Mouse (Mus musculus): ENCODE results near the gene Adgrd1. TPM values are rescaled to one million over a fixed set of nuclear protein-coding genes. Genes with fewer than 3 reads are reported as not detected.

Gene Adgrd1
- polyA plus RNA-seq, 1 experiment from 2014 or later: 0.07 TPM

- no peaks in the 10 kb centered on the region for H3K9me3 ChIP-seq (ENCODE audit: control insufficient read depth, low read length)
- no peaks in the 10 kb centered on the region for H3K36me3 ChIP-seq (ENCODE audit: control insufficient read depth, insufficient read depth, low read length)
- no peak overlapping the region for H3K4me2 ChIP-seq
- H3K9ac ChIP-seq (ENCODE audit: low read length): no peak overlapping the region
- WGBS: 91% methylated on average over 5 of the region's 5 CpGs
- ATAC-seq (ENCODE audit: low FRiP score): no peak
- no peaks in the 10 kb centered on the region for H3K27me3 ChIP-seq (ENCODE audit: control insufficient read depth, insufficient read depth, low read length)
- no peak overlapping the region for H3K4me3 ChIP-seq (ENCODE audit: low read depth, low read length)
- H3K27ac ChIP-seq (ENCODE audit: low read depth, low read length): no peak overlapping the region
- no peaks in the 10 kb centered on the region for H3K4me1 ChIP-seq (ENCODE audit: control insufficient read depth, insufficient read depth, low read length)
- peak; percentile 26 for DNase-seq (ENCODE audit: low spot score, missing footprints)
Observed at GRCm38 (mm10) chr5:129077240-129077639, 19.3 kb upstream of the Adgrd1 start.

- DNase-seq (ENCODE audit: low spot score, missing footprints) (peak; percentile 65), ATAC-seq (ENCODE audit: low FRiP score) (no peak)
- Histone ChIP-seq H3K4me1 (ENCODE audit: control insufficient read depth, insufficient read depth, low read length) (no peaks in the 10 kb centered on the region), H3K9ac (ENCODE audit: low read length) (no peak overlapping the region), H3K4me3 (ENCODE audit: low read depth, low read length) (no peak overlapping the region), H3K36me3 (ENCODE audit: control insufficient read depth, insufficient read depth, low read length) (no peaks in the 10 kb centered on the region), H3K27me3 (ENCODE audit: control insufficient read depth, insufficient read depth, low read length) (no peaks in the 10 kb centered on the region), H3K9me3 (ENCODE audit: control insufficient read depth, low read length) (no peaks in the 10 kb centered on the region), H3K27ac (ENCODE audit: low read depth, low read length) (no peak overlapping the region), H3K4me2 (no peak overlapping the region)
- 80% methylated on average over 7 of the region's 7 CpGs for WGBS
Observed at GRCm38 (mm10) chr5:129081521-129081920, 15.0 kb upstream of the Adgrd1 start.

GRCm38 (mm10) chr5:129085153-129085552 lies 11.4 kb upstream of the Adgrd1 start:
- H3K27me3 ChIP-seq (ENCODE audit: control insufficient read depth, insufficient read depth, low read length): no peaks in the 10 kb centered on the region
- no peaks in the 10 kb centered on the region for H3K9me3 ChIP-seq (ENCODE audit: control insufficient read depth, low read length)
- H3K36me3 ChIP-seq (ENCODE audit: control insufficient read depth, insufficient read depth, low read length): no peaks in the 10 kb centered on the region
- ATAC-seq (ENCODE audit: low FRiP score) (no peak), DNase-seq (ENCODE audit: low spot score, missing footprints) (peak; percentile 51)
- WGBS: 95% methylated on average over 10 of the region's 10 CpGs
- no peaks in the 10 kb centered on the region for H3K4me1 ChIP-seq (ENCODE audit: control insufficient read depth, insufficient read depth, low read length)
- no peak overlapping the region for H3K4me2 ChIP-seq
- no peak overlapping the region for H3K27ac ChIP-seq (ENCODE audit: low read depth, low read length)
- no peak overlapping the region for H3K9ac ChIP-seq (ENCODE audit: low read length)
- no peak overlapping the region for H3K4me3 ChIP-seq (ENCODE audit: low read depth, low read length)

- Histone ChIP-seq H3K4me2 (no peak overlapping the region), H3K9ac (ENCODE audit: low read length) (no peak overlapping the region), H3K4me3 (ENCODE audit: low read depth, low read length) (no peak overlapping the region), H3K4me1 (ENCODE audit: control insufficient read depth, insufficient read depth, low read length) (no peaks in the 10 kb centered on the region), H3K27me3 (ENCODE audit: control insufficient read depth, insufficient read depth, low read length) (no peaks in the 10 kb centered on the region), H3K9me3 (ENCODE audit: control insufficient read depth, low read length) (no peaks in the 10 kb centered on the region), H3K27ac (ENCODE audit: low read depth, low read length) (no peak overlapping the region), H3K36me3 (ENCODE audit: control insufficient read depth, insufficient read depth, low read length) (no peaks in the 10 kb centered on the region)
- WGBS: 80% methylated on average over 10 of the region's 10 CpGs
- DNase-seq (ENCODE audit: low spot score, missing footprints): peak; percentile 45
- no peak for ATAC-seq (ENCODE audit: low FRiP score)
Observed at GRCm38 (mm10) chr5:129092345-129093065, 4.0 kb upstream of the Adgrd1 start.

GRCm38 (mm10) chr5:129093158-129093557 lies 3.4 kb upstream of the Adgrd1 start:
- Histone ChIP-seq H3K9me3 (ENCODE audit: control insufficient read depth, low read length) (no peaks in the 10 kb centered on the region), H3K4me2 (no peak overlapping the region), H3K27me3 (ENCODE audit: control insufficient read depth, insufficient read depth, low read length) (no peaks in the 10 kb centered on the region), H3K4me1 (ENCODE audit: control insufficient read depth, insufficient read depth, low read length) (no peaks in the 10 kb centered on the region), H3K36me3 (ENCODE audit: control insufficient read depth, insufficient read depth, low read length) (no peaks in the 10 kb centered on the region), H3K4me3 (ENCODE audit: low read depth, low read length) (no peak overlapping the region), H3K27ac (ENCODE audit: low read depth, low read length) (no peak overlapping the region), H3K9ac (ENCODE audit: low read length) (no peak overlapping the region)
- ATAC-seq (ENCODE audit: low FRiP score) (no peak), DNase-seq (ENCODE audit: low spot score, missing footprints) (no peak)
- WGBS: 83% methylated on average over 4 of the region's 4 CpGs

- Histone ChIP-seq H3K27ac (ENCODE audit: low read depth, low read length) (no peak overlapping the region), H3K36me3 (ENCODE audit: control insufficient read depth, insufficient read depth, low read length) (no peaks in the 10 kb centered on the region)
Observed at GRCm38 (mm10) chr5:129094236-129094635, 2.3 kb upstream of the Adgrd1 start.

GRCm38 (mm10) chr5:129104043-129104442 lies 7.5 kb downstream of the Adgrd1 start:
- 56% methylated on average over 4 of the region's 4 CpGs for WGBS
- H3K27ac ChIP-seq (ENCODE audit: low read depth, low read length): no peak overlapping the region
- H3K4me2 ChIP-seq: no peak overlapping the region
- H3K4me3 ChIP-seq (ENCODE audit: low read depth, low read length): no peak overlapping the region
- ATAC-seq (ENCODE audit: low FRiP score) (no peak), DNase-seq (ENCODE audit: low spot score, missing footprints) (peak; percentile 72)
- no peak overlapping the region for H3K9ac ChIP-seq (ENCODE audit: low read length)
- no peaks in the 10 kb centered on the region for H3K9me3 ChIP-seq (ENCODE audit: control insufficient read depth, low read length)
- no peaks in the 10 kb centered on the region for H3K36me3 ChIP-seq (ENCODE audit: control insufficient read depth, insufficient read depth, low read length)
- H3K4me1 ChIP-seq (ENCODE audit: control insufficient read depth, insufficient read depth, low read length): no peaks in the 10 kb centered on the region
- no peaks in the 10 kb centered on the region for H3K27me3 ChIP-seq (ENCODE audit: control insufficient read depth, insufficient read depth, low read length)

More at GRCm38 (mm10) chr5:129094236-129094635, 2.3 kb upstream of the Adgrd1 start:
- ATAC-seq (ENCODE audit: low FRiP score): no peak
- Histone ChIP-seq H3K9me3 (ENCODE audit: control insufficient read depth, low read length) (no peaks in the 10 kb centered on the region), H3K4me3 (ENCODE audit: low read depth, low read length) (no peak overlapping the region), H3K9ac (ENCODE audit: low read length) (no peak overlapping the region), H3K4me2 (no peak overlapping the region), H3K4me1 (ENCODE audit: control insufficient read depth, insufficient read depth, low read length) (no peaks in the 10 kb centered on the region), H3K27me3 (ENCODE audit: control insufficient read depth, insufficient read depth, low read length) (no peaks in the 10 kb centered on the region)
- DNase-seq (ENCODE audit: low spot score, missing footprints): no peak
- WGBS: 69% methylated on average over 5 of the region's 5 CpGs

- no peak for ATAC-seq (ENCODE audit: low FRiP score)
- H3K4me2 ChIP-seq: no peak overlapping the region
- 67% methylated on average over 8 of the region's 8 CpGs for WGBS
- peak; percentile 53 for DNase-seq (ENCODE audit: low spot score, missing footprints)
- H3K9ac ChIP-seq (ENCODE audit: low read length): no peak overlapping the region
- no peaks in the 10 kb centered on the region for H3K36me3 ChIP-seq (ENCODE audit: control insufficient read depth, insufficient read depth, low read length)
- H3K9me3 ChIP-seq (ENCODE audit: control insufficient read depth, low read length): no peaks in the 10 kb centered on the region
- no peak overlapping the region for H3K27ac ChIP-seq (ENCODE audit: low read depth, low read length)
- no peaks in the 10 kb centered on the region for H3K4me1 ChIP-seq (ENCODE audit: control insufficient read depth, insufficient read depth, low read length)
- H3K4me3 ChIP-seq (ENCODE audit: low read depth, low read length): no peak overlapping the region
- H3K27me3 ChIP-seq (ENCODE audit: control insufficient read depth, insufficient read depth, low read length): no peaks in the 10 kb centered on the region
Observed at GRCm38 (mm10) chr5:129111729-129112128, 15.2 kb downstream of the Adgrd1 start.

GRCm38 (mm10) chr5:129113741-129114476 lies 17.4 kb downstream of the Adgrd1 start:
- ATAC-seq (ENCODE audit: low FRiP score) (no peak), DNase-seq (ENCODE audit: low spot score, missing footprints) (peak; percentile 76)
- H3K36me3 ChIP-seq (ENCODE audit: control insufficient read depth, insufficient read depth, low read length): no peaks in the 10 kb centered on the region

More at GRCm38 (mm10) chr5:129113741-129114476, 17.4 kb downstream of the Adgrd1 start:
- Histone ChIP-seq H3K27me3 (ENCODE audit: control insufficient read depth, insufficient read depth, low read length) (no peaks in the 10 kb centered on the region), H3K9me3 (ENCODE audit: control insufficient read depth, low read length) (no peaks in the 10 kb centered on the region), H3K4me2 (no peak overlapping the region), H3K27ac (ENCODE audit: low read depth, low read length) (no peak overlapping the region), H3K9ac (ENCODE audit: low read length) (no peak overlapping the region), H3K4me1 (ENCODE audit: control insufficient read depth, insufficient read depth, low read length) (no peaks in the 10 kb centered on the region), H3K4me3 (ENCODE audit: low read depth, low read length) (no peak overlapping the region)
- 82% methylated on average over 13 of the region's 13 CpGs for WGBS
